Mouse (Mus musculus): ENCODE results near the gene Lalba. TPM values are rescaled to one million over a fixed set of nuclear protein-coding genes. Genes with fewer than 3 reads are reported as not detected.
"Not testable (repeated sequence)": the region's sequence is repeated elsewhere in the genome, so short reads cannot be mapped to it uniquely, and the experiment has no call there.

The Lalba gene
- total RNA-seq, 2 experiments from 2014 or later = 0.39 TPM; not detected in 1

DNA sequence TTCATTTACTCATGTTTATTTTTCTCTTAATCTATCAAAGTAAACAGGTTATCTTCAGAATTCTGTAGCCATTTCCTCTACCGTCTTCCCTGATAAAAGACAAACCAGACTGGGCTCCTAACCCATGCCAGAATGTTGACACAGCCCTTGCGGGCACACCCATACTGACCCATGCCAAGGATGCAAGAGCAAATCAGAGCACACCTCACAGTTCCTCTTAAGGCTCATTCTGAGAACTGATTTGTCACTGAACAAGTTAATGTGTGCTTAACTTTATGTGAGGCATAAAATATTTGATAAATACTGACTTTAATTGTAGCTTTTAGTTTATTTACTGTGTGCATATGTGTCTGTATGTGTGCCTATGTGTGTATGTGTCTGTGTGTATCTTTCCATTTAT lies 8.8 kb upstream of the Lalba start:
- no peak for DNase-seq

GRCm38 (mm10) chr15:98486433-98487021 lies 4.0 kb upstream of the Lalba start:
- no peak for DNase-seq

GRCm38 (mm10) chr15:98483907-98484886 lies 1.7 kb upstream of the Lalba start:
- peak; percentile 20 for DNase-seq

- DNase-seq = no peak
Observed at GRCm38 (mm10) chr15:98479568-98480102, 2.9 kb downstream of the Lalba start.

DNA sequence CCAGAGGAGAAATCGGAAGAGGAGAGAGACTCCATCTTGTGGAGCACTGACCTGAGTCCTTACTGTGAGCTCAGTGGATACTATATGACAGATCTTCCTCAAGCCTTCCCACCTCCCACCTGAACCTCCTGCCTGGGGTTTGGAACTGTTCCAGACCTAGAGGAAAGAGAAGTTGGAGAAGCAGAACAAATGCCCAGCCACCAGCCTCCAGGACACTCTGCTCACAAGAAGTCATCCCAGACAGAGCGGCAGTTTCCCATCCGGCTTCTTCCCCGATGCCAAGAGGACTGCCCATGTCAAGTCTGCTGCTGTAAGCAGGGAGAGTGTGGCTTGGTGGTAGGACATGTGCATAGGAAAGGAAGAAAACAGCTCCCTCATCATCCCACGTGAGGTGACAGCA lies 6.2 kb downstream of the Lalba start:
- DNase-seq = no peak

GRCm38 (mm10) chr15:98475382-98475781 lies 7.1 kb downstream of the Lalba start:
- peak; percentile 75 for DNase-seq

DNA sequence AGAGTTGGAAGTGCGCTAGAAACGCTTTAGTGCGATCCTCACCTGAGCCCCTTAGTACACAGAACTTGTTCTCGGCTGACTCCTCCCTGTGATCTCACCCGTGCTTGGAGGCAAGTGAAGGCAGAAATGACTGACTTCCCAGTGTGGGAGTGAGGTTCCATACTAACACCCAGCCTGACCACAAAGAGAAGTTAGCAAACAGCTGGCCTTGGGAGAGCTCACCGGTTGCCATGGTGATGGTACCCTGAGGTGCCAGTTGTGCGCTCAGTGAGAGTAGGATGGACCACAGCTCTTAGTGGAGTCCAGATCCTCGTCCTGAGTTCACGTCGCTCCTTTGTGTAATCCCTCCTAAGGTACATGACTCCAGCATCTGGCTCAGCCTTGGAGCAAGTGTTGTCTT lies 7.6 kb downstream of the Lalba start:
- no peak for DNase-seq

GRCm38 (mm10) chr15:98471539-98471938 lies 11.0 kb downstream of the Lalba start:
- no peak for DNase-seq

DNA sequence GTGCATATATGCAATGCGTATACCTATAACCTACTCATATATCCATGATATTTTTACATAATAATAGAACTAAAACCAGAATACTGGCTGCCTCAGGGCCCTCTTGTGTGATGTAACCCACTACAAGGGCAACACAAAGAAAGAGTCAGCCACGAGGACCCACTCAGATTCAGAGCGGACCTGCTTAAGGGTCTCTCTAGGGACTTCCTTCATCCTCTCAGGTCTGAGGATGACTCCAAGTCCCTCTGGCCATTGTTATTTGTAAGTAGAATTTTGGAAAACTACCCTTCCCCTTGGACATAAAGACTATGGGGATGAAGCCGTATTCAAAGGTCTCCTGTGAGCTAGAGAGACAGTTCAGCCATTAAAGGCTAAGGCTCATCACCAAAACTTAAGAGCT lies 12.9 kb downstream of the Lalba start, which contains the start of gene OR5BS1P:
Gene OR5BS1P, plus strand, starts transcription at position 301 of the 400 bp plus-strand sequence.
- no peak for DNase-seq

DNA sequence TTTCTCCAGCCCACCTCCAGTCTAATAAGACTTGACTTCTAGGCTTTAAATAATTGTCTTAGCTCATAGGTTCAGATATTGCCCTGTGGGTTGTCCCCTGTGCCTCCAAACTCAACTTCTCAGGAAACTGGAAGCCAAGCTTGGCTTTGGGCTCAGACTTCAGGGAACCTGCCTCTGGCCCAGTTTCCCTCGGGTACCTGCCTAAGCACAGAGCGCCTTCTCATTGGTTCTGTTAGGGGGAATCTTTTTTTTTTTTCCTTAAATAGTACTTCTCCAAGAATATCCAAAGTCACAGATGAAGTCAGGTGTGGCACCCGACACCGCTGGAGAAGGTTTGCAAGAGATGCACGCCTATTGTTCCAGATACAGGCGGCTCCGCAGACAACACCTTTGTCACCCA lies 30.2 kb downstream of the Lalba start, which contains the start of gene Olfr281:
Gene Olfr281, plus strand, starts transcription at position 301 of the 400 bp plus-strand sequence.
- no peak for DNase-seq

GRCm38 (mm10) chr15:98448521-98448920 lies 34.0 kb downstream of the Lalba start:
- no peak for DNase-seq

DNA sequence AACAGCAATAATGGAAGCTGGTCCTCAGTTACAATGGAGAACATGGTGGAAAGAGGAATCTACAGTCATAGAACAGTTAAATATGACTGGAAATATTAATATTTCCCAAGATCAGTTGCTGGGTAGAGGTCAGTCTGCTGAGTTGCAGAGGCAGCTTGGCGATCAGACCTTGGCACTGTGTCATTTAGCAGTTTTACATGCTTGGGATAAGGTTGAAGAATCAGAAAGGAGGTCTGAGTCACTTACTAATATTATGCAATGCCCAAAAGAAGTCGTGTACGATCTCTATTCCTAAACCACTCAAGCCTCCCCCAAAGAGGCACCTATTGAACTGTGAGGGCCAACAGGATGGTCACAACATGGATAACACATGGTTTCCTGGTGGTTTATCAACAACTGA lies 38.0 kb downstream of the Lalba start:
- DNase-seq = peak; percentile 28

- DNase-seq = not testable (repeated sequence)
Observed at GRCm38 (mm10) chr15:98430925-98431324, 51.6 kb downstream of the Lalba start, which contains the start of gene Olfr282. Olfr282 (plus strand) TSS chr15:98431225.

Small RNA genes within 50 kb of the gene (microRNA-seq; reads per million reads assigned to microRNA genes)
- gene Mir1291 = 8.8 reads per million, percentile 14 among the genes with 10 or more reads in this experiment

Other genes starting within 250 kb of the Lalba start
- gene Olfr286, start 248.3 kb downstream of the Lalba start, total RNA-seq (2021) = not detected
- gene H1fnt, start 225.4 kb downstream of the Lalba start, total RNA-seq (2021) = not detected
- gene Zfp641, start 186.6 kb downstream of the Lalba start, total RNA-seq (2021) = 1 to 10 TPM; 3.9 to 7.4 TPM
- gene Olfr285, start 165.4 kb downstream of the Lalba start, total RNA-seq (2021) = not detected
- not detected for gene Olfr284, start 141.7 kb downstream of the Lalba start, total RNA-seq (2021)
- not detected for gene Olfr283, start 101.8 kb downstream of the Lalba start, total RNA-seq (2021)
- gene Olfr282, start 51.5 kb downstream of the Lalba start, total RNA-seq (2021) = not detected
- not detected for gene Olfr281, start 30.1 kb downstream of the Lalba start, total RNA-seq (2021)
- not detected for gene OR5BS1P, start 12.8 kb downstream of the Lalba start, total RNA-seq (2021)
- gene Olfr279, start 9.7 kb upstream of the Lalba start, total RNA-seq (2021) = not detected
- 10 to 100 TPM; 64.8 to 77.9 TPM for gene Kansl2, start 51.5 kb upstream of the Lalba start, total RNA-seq (2021)
- gene Ccnt1, start 88.2 kb upstream of the Lalba start, total RNA-seq (2021) = 10 to 100 TPM; 41.5 to 50.0 TPM
- gene 4930415O20Rik, start 88.3 kb upstream of the Lalba start, total RNA-seq (2021) = 1 to 10 TPM in 1 of 2 experiments, under 1 TPM in 1; 0.58 to 1.2 TPM
- 100 to 1,000 TPM in 1 of 2 experiments, 10 to 100 TPM in 1; 83.5 to 101 TPM for gene Adcy6, start 127.4 kb upstream of the Lalba start, total RNA-seq (2021)
- 10 to 100 TPM; 12.6 to 18.8 TPM for gene Cacnb3, start 148.1 kb upstream of the Lalba start, total RNA-seq (2021)
- gene Ddx23, start 180.2 kb upstream of the Lalba start, total RNA-seq (2021) = 10 to 100 TPM; 55.5 to 72.4 TPM
- gene Rnd1, start 194.7 kb upstream of the Lalba start, total RNA-seq (2021) = 1 to 10 TPM; 1.9 to 2.3 TPM
- under 1 TPM; 0.61 to 0.63 TPM for gene Ccdc65, start 225.5 kb upstream of the Lalba start, total RNA-seq (2021)
- gene Fkbp11, start 245.5 kb upstream of the Lalba start, total RNA-seq (2021) = 10 to 100 TPM in 1 of 2 experiments, 1 to 10 TPM in 1; 8.8 to 11.9 TPM